Mouse (Mus musculus): Measurements from ENCODE around the gene Trim25.

DNA sequence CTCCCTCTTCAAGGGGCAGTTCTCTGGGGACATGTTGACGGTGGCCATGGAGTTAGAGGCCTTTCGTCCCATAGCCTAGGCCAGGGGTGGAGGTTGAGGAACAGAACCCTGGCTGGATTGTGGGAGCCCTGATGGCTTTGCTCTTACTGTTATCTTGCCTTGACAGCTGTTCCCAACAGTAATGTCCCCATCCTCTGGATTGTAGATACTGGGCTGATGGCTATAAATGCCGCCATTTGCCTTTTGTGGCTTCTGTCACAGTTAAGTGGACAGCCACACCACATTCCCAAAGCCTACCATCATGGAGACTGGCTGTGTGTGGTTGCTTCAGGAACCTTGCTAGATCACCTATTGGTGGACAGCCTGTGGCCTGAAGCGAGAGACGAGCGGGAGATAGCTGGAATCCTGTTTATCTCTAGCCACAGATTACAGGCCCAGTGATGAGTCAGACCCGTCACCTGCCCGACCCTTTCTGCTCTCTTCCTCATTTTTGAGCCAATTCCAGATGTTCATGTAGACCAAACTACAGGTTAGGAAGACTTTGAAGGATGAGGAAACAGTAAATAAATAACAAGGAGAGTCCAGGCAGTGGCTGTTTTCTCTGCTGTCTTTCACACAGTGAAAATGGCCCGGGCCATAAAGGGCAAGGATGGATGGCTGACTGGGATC is 18.5 kb downstream of the Trim25 start:
- TF ChIP-seq CTCF (IDR thresholded peaks at IDR 0.05; ENCODE audit: control insufficient read depth, insufficient read depth, low read length), result no peak
- TF ChIP-seq POLR2A (IDR thresholded peaks at IDR 0.05; ENCODE audit: borderline replicate concordance, control insufficient read depth, low read depth, low read length), result no peak
